ENCODE assay signal across 8 mouse cellular contexts in genomic region chr11:120826016-120826953, GRCm38 (mm10). TPM values are rescaled to one million over a fixed set of nuclear protein-coding genes. Genes with fewer than 3 reads are reported as not detected.
DNase-seq lines count a peak whose midpoint lies in the region; ATAC-seq lines count a peak whose summit lies in the region.

No protein-coding gene starts in this region.

- H3K27me3 ChIP-seq in kidney, embryonic 14.5 days (ENCODE audit: control insufficient read depth, insufficient read depth, low read length): no peaks in the 10 kb centered on the region
- no peaks in the 10 kb centered on the region for H3K27me3 ChIP-seq in embryonic facial prominence, embryonic 12.5 days
- no peaks in the 10 kb centered on the region for H3K27me3 ChIP-seq in forebrain, embryonic 15.5 days
- 0 out of 2 replicates have a peak, but pooled peaks cover 4% of the 10 kb centered on the region for H3K27me3 ChIP-seq in liver, embryonic 12.5 days (replicated peaks)

- ATAC-seq in kidney, embryonic 14.5 days (ENCODE audit: low FRiP score, low TSS enrichment): no peak
- ATAC-seq in embryonic facial prominence, embryonic 12.5 days (ENCODE audit: insufficient number of reproducible peaks, insufficient read depth, low FRiP score, low TSS enrichment): no peak
- no peak for ATAC-seq in forebrain, embryonic 15.5 days (replicated peaks)
- ATAC-seq in liver, embryonic 12.5 days: no peak
- no peak for ATAC-seq in activated CD4-positive, CD25-positive, alpha-beta regulatory T cell, adult 4 months

- no peak overlapping the region for H3K4me2 ChIP-seq in kidney, embryonic 14.5 days (replicated peaks; ENCODE audit: low read depth, low read length)
- H3K4me2 ChIP-seq in embryonic facial prominence, embryonic 12.5 days (replicated peaks): no peak overlapping the region
- H3K4me2 ChIP-seq in forebrain, embryonic 15.5 days (replicated peaks): no peak overlapping the region
- no peak overlapping the region for H3K4me2 ChIP-seq in liver, embryonic 12.5 days

- H3K4me3 ChIP-seq in kidney, embryonic 14.5 days (ENCODE audit: low read length): no peak overlapping the region
- no peak overlapping the region for H3K4me3 ChIP-seq in embryonic facial prominence, embryonic 12.5 days
- H3K4me3 ChIP-seq in forebrain, embryonic 15.5 days: no peak overlapping the region
- no peak overlapping the region for H3K4me3 ChIP-seq in liver, embryonic 12.5 days

- H3K36me3 ChIP-seq in kidney, embryonic 14.5 days (ENCODE audit: control insufficient read depth, insufficient read depth, low read length): peaks cover 7% of the 10 kb centered on the region
- peaks cover 18% of the 10 kb centered on the region for H3K36me3 ChIP-seq in embryonic facial prominence, embryonic 12.5 days
- peaks cover 8% of the 10 kb centered on the region; the same call in 1 of the 2 replicates for H3K36me3 ChIP-seq in forebrain, embryonic 15.5 days
- H3K36me3 ChIP-seq in liver, embryonic 12.5 days: peaks cover 18% of the 10 kb centered on the region

- 82% methylated on average over 8 of the region's 8 CpGs for WGBS in kidney, embryonic 14.5 days
- WGBS in embryonic facial prominence, embryonic 12.5 days: 85% methylated on average over 8 of the region's 8 CpGs
- 85% methylated on average over 8 of the region's 8 CpGs for WGBS in forebrain, embryonic 15.5 days
- WGBS in liver, embryonic 12.5 days (ENCODE audit: insufficient replicate concordance): 82% methylated on average over 8 of the region's 8 CpGs

- no peak for DNase-seq in kidney, adult 9 months
- DNase-seq in adrenal gland, postnatal 14 days: no peak
- DNase-seq in kidney, postnatal 36 days: no peak

- peak overlapping the region; percentile 93; the same call in 1 of the 2 replicates for H3K9ac ChIP-seq in kidney, embryonic 14.5 days (ENCODE audit: low read depth, low read length)
- H3K9ac ChIP-seq in embryonic facial prominence, embryonic 12.5 days: no peak overlapping the region
- H3K9ac ChIP-seq in forebrain, embryonic 15.5 days (replicated peaks): no peak overlapping the region
- H3K9ac ChIP-seq in liver, embryonic 12.5 days: no peak overlapping the region

- peak overlapping the region; percentile 98; the same call in 1 of the 2 replicates for H3K27ac ChIP-seq in kidney, embryonic 14.5 days (ENCODE audit: low read depth, low read length)
- H3K27ac ChIP-seq in embryonic facial prominence, embryonic 12.5 days: peak overlapping the region; percentile 98
- peak overlapping the region; percentile 99 for H3K27ac ChIP-seq in forebrain, embryonic 15.5 days (replicated peaks)
- H3K27ac ChIP-seq in liver, embryonic 12.5 days: peak overlapping the region; percentile 90; the same call in 1 of the 2 replicates

- H3K4me1 ChIP-seq in kidney, embryonic 14.5 days (ENCODE audit: control insufficient read depth, insufficient read depth, low read length): peaks cover 14% of the 10 kb centered on the region
- peaks cover 33% of the 10 kb centered on the region for H3K4me1 ChIP-seq in embryonic facial prominence, embryonic 12.5 days
- H3K4me1 ChIP-seq in forebrain, embryonic 15.5 days: peaks cover 35% of the 10 kb centered on the region
- peaks cover 45% of the 10 kb centered on the region for H3K4me1 ChIP-seq in liver, embryonic 12.5 days

- no peaks in the 10 kb centered on the region for H3K9me3 ChIP-seq in kidney, embryonic 14.5 days (ENCODE audit: control insufficient read depth, low read length)
- no peaks in the 10 kb centered on the region for H3K9me3 ChIP-seq in embryonic facial prominence, embryonic 12.5 days
- no peaks in the 10 kb centered on the region for H3K9me3 ChIP-seq in forebrain, embryonic 15.5 days
- no peaks in the 10 kb centered on the region for H3K9me3 ChIP-seq in liver, embryonic 12.5 days (replicated peaks)

RNA-seq across cellular contexts. Expression of gene Fasn, which starts 1.9 kb away (rescaled TPM):
- 54.9 and 79.9 TPM in 2 replicates for polyA plus RNA-seq in kidney, embryonic 14.5 days (2014; fragmentation: Nextera tagmentation; extraction: Ambion mirVana)
- 74.2 and 77.0 TPM in 2 replicates for polyA plus RNA-seq in embryonic facial prominence, embryonic 12.5 days (2016; fragmentation: Nextera tagmentation; extraction: Ambion mirVana)
- polyA plus RNA-seq in forebrain, embryonic 15.5 days (2015; fragmentation: Nextera tagmentation; extraction: Ambion mirVana): 78.3 and 80.6 TPM in 2 replicates
- polyA plus RNA-seq in liver, embryonic 12.5 days (2016; fragmentation: Nextera tagmentation; extraction: Ambion mirVana): 35.9 and 40.3 TPM in 2 replicates
- total RNA-seq in adrenal gland, postnatal 14 days (2021): 94.1 and 150 TPM in 2 replicates
- 10 to 100 TPM; 28.8 to 40.3 TPM for polyA plus RNA-seq in activated CD4-positive, CD25-positive, alpha-beta regulatory T cell, adult 4 months (2017; shearing (Covaris generic))

RNA-seq across cellular contexts. Expression of gene Dus1l, which starts 30.1 kb away (rescaled TPM):
- 58.2 and 80.3 TPM in 2 replicates for polyA plus RNA-seq in kidney, embryonic 14.5 days (2014; fragmentation: Nextera tagmentation; extraction: Ambion mirVana)
- polyA plus RNA-seq in embryonic facial prominence, embryonic 12.5 days (2016; fragmentation: Nextera tagmentation; extraction: Ambion mirVana): 66.1 and 70.5 TPM in 2 replicates
- 50.0 and 50.1 TPM in 2 replicates for polyA plus RNA-seq in forebrain, embryonic 15.5 days (2015; fragmentation: Nextera tagmentation; extraction: Ambion mirVana)
- 99.5 and 100.0 TPM in 2 replicates for polyA plus RNA-seq in liver, embryonic 12.5 days (2016; fragmentation: Nextera tagmentation; extraction: Ambion mirVana)
- 64.5 and 70.5 TPM in 2 replicates for total RNA-seq in adrenal gland, postnatal 14 days (2021)
- polyA plus RNA-seq in activated CD4-positive, CD25-positive, alpha-beta regulatory T cell, adult 4 months (2017; shearing (Covaris generic)): 10 to 100 TPM; 30.9 to 31.9 TPM

RNA-seq across cellular contexts. Expression of gene Gps1, which starts 42.2 kb away (rescaled TPM):
- polyA plus RNA-seq in kidney, embryonic 14.5 days (2014; fragmentation: Nextera tagmentation; extraction: Ambion mirVana): 213 and 239 TPM in 2 replicates
- polyA plus RNA-seq in embryonic facial prominence, embryonic 12.5 days (2016; fragmentation: Nextera tagmentation; extraction: Ambion mirVana): 243 and 245 TPM in 2 replicates
- 276 and 287 TPM in 2 replicates for polyA plus RNA-seq in forebrain, embryonic 15.5 days (2015; fragmentation: Nextera tagmentation; extraction: Ambion mirVana)
- 128 and 135 TPM in 2 replicates for polyA plus RNA-seq in liver, embryonic 12.5 days (2016; fragmentation: Nextera tagmentation; extraction: Ambion mirVana)
- total RNA-seq in adrenal gland, postnatal 14 days (2021): 101 and 107 TPM in 2 replicates
- polyA plus RNA-seq in activated CD4-positive, CD25-positive, alpha-beta regulatory T cell, adult 4 months (2017; shearing (Covaris generic)): 100 to 1,000 TPM; 118 to 137 TPM

RNA-seq across cellular contexts. Expression of gene Rfng, which starts 42.3 kb away (rescaled TPM):
- polyA plus RNA-seq in kidney, embryonic 14.5 days (2014; fragmentation: Nextera tagmentation; extraction: Ambion mirVana): 19.3 and 26.2 TPM in 2 replicates
- 47.0 and 47.2 TPM in 2 replicates for polyA plus RNA-seq in embryonic facial prominence, embryonic 12.5 days (2016; fragmentation: Nextera tagmentation; extraction: Ambion mirVana)
- 88.5 and 94.5 TPM in 2 replicates for polyA plus RNA-seq in forebrain, embryonic 15.5 days (2015; fragmentation: Nextera tagmentation; extraction: Ambion mirVana)
- 22.4 and 22.9 TPM in 2 replicates for polyA plus RNA-seq in liver, embryonic 12.5 days (2016; fragmentation: Nextera tagmentation; extraction: Ambion mirVana)
- total RNA-seq in adrenal gland, postnatal 14 days (2021): 18.5 and 18.6 TPM in 2 replicates
- polyA plus RNA-seq in activated CD4-positive, CD25-positive, alpha-beta regulatory T cell, adult 4 months (2017; shearing (Covaris generic)): 1 to 10 TPM; 3.5 to 4.9 TPM
